Mouse (Mus musculus): ENCODE results near the gene C87499. TPM values are rescaled to one million over a fixed set of nuclear protein-coding genes. Genes with fewer than 3 reads are reported as not detected.

C87499 gene
- not detected in 2 replicates for polyA plus RNA-seq (2012; rRNA removed)

GRCm38 (mm10) chr4:88634311-88634710 lies at the start of gene C87499:
TSS of gene C87499 (minus strand) at chr4:88634411.
- WGBS = 89% methylated on average over 4 of the region's 4 CpGs
- DNase-seq (ENCODE audit: low read depth, low spot score) = no peak

GRCm38 (mm10) chr4:88683812-88684211 lies 49.6 kb upstream of the C87499 start, which contains the start of gene Ifna2:
TSS of gene Ifna2 (minus strand) at chr4:88683912.
- WGBS = 89% methylated on average over 1 of the region's 1 CpGs
- no peak for DNase-seq (ENCODE audit: low read depth, low spot score)

- DNase-seq (ENCODE audit: low read depth, low spot score) = no peak
- WGBS = 41% methylated on average over 3 of the region's 3 CpGs
Measured at GRCm38 (mm10) chr4:88681353-88681752, 47.1 kb upstream of the C87499 start.

GRCm38 (mm10) chr4:88680362-88680761 lies 46.2 kb upstream of the C87499 start:
- 42% methylated on average over 8 of the region's 8 CpGs for WGBS
- no peak for DNase-seq (ENCODE audit: low read depth, low spot score)

- DNase-seq (ENCODE audit: low read depth, low spot score) = no peak
- WGBS = 65% methylated on average over 1 of the region's 1 CpGs
Measured at GRCm38 (mm10) chr4:88676824-88677223, 42.6 kb upstream of the C87499 start, which contains the start of gene Ifna16. TSS of gene Ifna16 (minus strand) at chr4:88676924.

- 13% methylated on average over 1 of the region's 1 CpGs for WGBS
- no peak for DNase-seq (ENCODE audit: low read depth, low spot score)
Measured at GRCm38 (mm10) chr4:88655461-88655860, 21.2 kb upstream of the C87499 start.

- 46% methylated on average over 3 of the region's 3 CpGs for WGBS
Measured at GRCm38 (mm10) chr4:88653644-88654043, 19.4 kb upstream of the C87499 start.

GRCm38 (mm10) chr4:88644359-88644758 lies 10.1 kb upstream of the C87499 start, which contains the start of gene Ifna13:
TSS of gene Ifna13 (minus strand) at chr4:88644459.
- no peak for DNase-seq (ENCODE audit: low read depth, low spot score)
- WGBS = 49% methylated on average over 2 of the region's 2 CpGs

More at GRCm38 (mm10) chr4:88653644-88654043, 19.4 kb upstream of the C87499 start:
- DNase-seq (ENCODE audit: low read depth, low spot score) = no peak

GRCm38 (mm10) chr4:88642526-88642925 lies 8.3 kb upstream of the C87499 start:
- 23% methylated on average over 2 of the region's 2 CpGs for WGBS
- DNase-seq (ENCODE audit: low read depth, low spot score) = no peak

- WGBS = 9% methylated on average over 11 of the region's 11 CpGs
- peak; percentile 100 for DNase-seq (ENCODE audit: low read depth, low spot score)
Measured at GRCm38 (mm10) chr4:88641077-88641831, 7.0 kb upstream of the C87499 start.

GRCm38 (mm10) chr4:88640704-88641076 lies 6.5 kb upstream of the C87499 start:
- WGBS = 28% methylated on average over 8 of the region's 8 CpGs
- DNase-seq (ENCODE audit: low read depth, low spot score) = no peak

- no peak for DNase-seq (ENCODE audit: low read depth, low spot score)
Measured at GRCm38 (mm10) chr4:88603276-88603675, 30.9 kb downstream of the C87499 start, which contains the start of gene Ifna12. TSS of gene Ifna12 (minus strand) at chr4:88603376.

- DNase-seq (ENCODE audit: low read depth, low spot score) = no peak
- WGBS = 71% methylated on average over 1 of the region's 1 CpGs
Measured at GRCm38 (mm10) chr4:88592285-88592684, 41.9 kb downstream of the C87499 start, which contains the start of gene Ifna9. TSS of gene Ifna9 (minus strand) at chr4:88592385.

Other genes with a start within 250 kb of the C87499 start
- 1.0 and 1.3 TPM in 2 replicates for gene Hacd4, start 195.5 kb downstream of the C87499 start, polyA plus RNA-seq (2012; rRNA removed)
- not detected in 2 replicates for gene Ifnb1, start 111.6 kb downstream of the C87499 start, polyA plus RNA-seq (2012; rRNA removed)
- gene Ifna15, start 76.2 kb downstream of the C87499 start, polyA plus RNA-seq (2012; rRNA removed) = not detected in 2 replicates
- gene Ifna14, start 62.6 kb downstream of the C87499 start, polyA plus RNA-seq (2012; rRNA removed) = not detected in 2 replicates
- gene Ifna9, start 42.0 kb downstream of the C87499 start, polyA plus RNA-seq (2012; rRNA removed) = not detected in 2 replicates
- not detected in 2 replicates for gene Ifna12, start 31.0 kb downstream of the C87499 start, polyA plus RNA-seq (2012; rRNA removed)
- gene Ifna13, start 10.0 kb upstream of the C87499 start, polyA plus RNA-seq (2012; rRNA removed) = not detected in 2 replicates
- gene Ifna16, start 42.5 kb upstream of the C87499 start, polyA plus RNA-seq (2012; rRNA removed) = not detected in 2 replicates
- gene Ifna2, start 49.5 kb upstream of the C87499 start, polyA plus RNA-seq (2012; rRNA removed) = not detected in 2 replicates
- gene Ifnab, start 56.9 kb upstream of the C87499 start, polyA plus RNA-seq (2012; rRNA removed) = not detected in 2 replicates
- 0.15 and 0.21 TPM in 2 replicates for gene Gm26566, start 87.4 kb upstream of the C87499 start, polyA plus RNA-seq (2012; rRNA removed)
- gene Klhl9, start 88.1 kb upstream of the C87499 start, polyA plus RNA-seq (2012; rRNA removed) = 7.2 and 12.3 TPM in 2 replicates
- gene Gm13271, start 120.5 kb upstream of the C87499 start, polyA plus RNA-seq (2012; rRNA removed) = not detected in 2 replicates
- gene Gm13283, start 125.7 kb upstream of the C87499 start, polyA plus RNA-seq (2012; rRNA removed) = not detected in 2 replicates
- not detected in 2 replicates for gene Gm13290, start 139.4 kb upstream of the C87499 start, polyA plus RNA-seq (2012; rRNA removed)
- gene Gm13289, start 142.5 kb upstream of the C87499 start, polyA plus RNA-seq (2012; rRNA removed) = not detected in 2 replicates
- gene Gm13272, start 145.4 kb upstream of the C87499 start, polyA plus RNA-seq (2012; rRNA removed) = not detected in 2 replicates
- not detected in 2 replicates for gene Ifnz, start 147.7 kb upstream of the C87499 start, polyA plus RNA-seq (2012; rRNA removed)
- not detected in 2 replicates for gene Gm13276, start 151.3 kb upstream of the C87499 start, polyA plus RNA-seq (2012; rRNA removed)
- not detected in 2 replicates for gene Gm13277, start 154.2 kb upstream of the C87499 start, polyA plus RNA-seq (2012; rRNA removed)
- gene Gm13278, start 157.1 kb upstream of the C87499 start, polyA plus RNA-seq (2012; rRNA removed) = not detected in 2 replicates
- not detected in 2 replicates for gene Gm13275, start 160.1 kb upstream of the C87499 start, polyA plus RNA-seq (2012; rRNA removed)
- gene Gm13279, start 163.0 kb upstream of the C87499 start, polyA plus RNA-seq (2012; rRNA removed) = not detected in 2 replicates
- not detected in 2 replicates for gene Gm13285, start 165.3 kb upstream of the C87499 start, polyA plus RNA-seq (2012; rRNA removed)
- gene Gm13287, start 168.8 kb upstream of the C87499 start, polyA plus RNA-seq (2012; rRNA removed) = not detected in 2 replicates
- gene Gm13288, start 171.1 kb upstream of the C87499 start, polyA plus RNA-seq (2012; rRNA removed) = not detected in 2 replicates
- not detected in 2 replicates for gene Ifna7, start 181.8 kb upstream of the C87499 start, polyA plus RNA-seq (2012; rRNA removed)
- gene Ifna11, start 185.5 kb upstream of the C87499 start, polyA plus RNA-seq (2012; rRNA removed) = not detected in 2 replicates
- gene Ifna6, start 193.0 kb upstream of the C87499 start, polyA plus RNA-seq (2012; rRNA removed) = not detected in 2 replicates
- not detected in 2 replicates for gene Ifna5, start 201.1 kb upstream of the C87499 start, polyA plus RNA-seq (2012; rRNA removed)
- gene Ifna4, start 207.4 kb upstream of the C87499 start, polyA plus RNA-seq (2012; rRNA removed) = not detected in 2 replicates
- not detected in 2 replicates for gene Ifna1, start 215.7 kb upstream of the C87499 start, polyA plus RNA-seq (2012; rRNA removed)
- gene Ifne, start 245.8 kb upstream of the C87499 start, polyA plus RNA-seq (2012; rRNA removed) = not detected in 2 replicates